Mouse (Mus musculus) ES-Bruce4 (cell line): ENCODE measurements around the gene Dpp6.

Source experiments
- CTCF ChIP-seq: IDR thresholded peaks from one replicate; pipeline ENCODE4 v1.8.1; 2011; ENCODE audit warnings: low read depth, low read length
- POLR2A ChIP-seq: IDR thresholded peaks from one replicate; pipeline ENCODE4 v1.8.1; 2011; ENCODE audit warnings: low read length; ENCODE audit not compliant: insufficient read depth

DNA sequence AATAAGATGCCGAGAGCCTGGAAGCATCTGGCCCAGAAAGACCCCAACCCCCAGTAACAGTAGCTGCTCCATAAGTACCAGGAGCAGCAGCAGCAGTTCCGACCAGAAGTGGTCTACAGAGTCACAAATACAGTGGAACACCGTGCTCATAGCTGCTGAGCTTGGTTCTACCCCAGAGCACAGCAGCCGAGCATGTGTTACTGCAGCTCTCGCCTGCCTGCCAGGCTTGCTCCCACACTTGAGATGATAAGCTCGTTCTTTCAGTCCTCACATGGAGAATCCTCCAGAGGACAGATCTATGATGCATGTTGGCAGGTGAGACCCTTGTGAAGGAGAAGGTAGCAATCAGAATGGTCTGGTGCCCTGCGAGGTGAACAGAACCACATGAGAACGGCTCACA is 474.4 kb downstream of the Dpp6 start:
- TF ChIP-seq CTCF (no peak), POLR2A (no peak)
